Mouse (Mus musculus): ENCODE results near the gene Dlg2. TPM values are rescaled to one million over a fixed set of nuclear protein-coding genes. Genes with fewer than 3 reads are reported as not detected.
A peak's percentile ranks its signal among the peaks of the same experiment; 100 is the strongest.

The Dlg2 gene
- polyA plus RNA-seq, 1 experiment from 2014 or later, result 0.87 TPM

- H3K9ac ChIP-seq (ENCODE audit: low read depth, low read length), result no peak overlapping the region
- 73% methylated on average over 4 of the region's 4 CpGs for WGBS
- no peaks in the 10 kb centered on the region for H3K4me1 ChIP-seq (replicated peaks; ENCODE audit: insufficient read depth, low read length)
- ATAC-seq (replicated peaks; ENCODE audit: low FRiP score, low read depth) (no peak), DNase-seq (ENCODE audit: low spot score) (no peak)
- H3K36me3 ChIP-seq (ENCODE audit: insufficient read depth, low read length), result no peaks in the 10 kb centered on the region
- no peaks in the 10 kb centered on the region for H3K27me3 ChIP-seq (ENCODE audit: insufficient read depth, low read length)
- H3K9me3 ChIP-seq (replicated peaks; ENCODE audit: low read length), result no peaks in the 10 kb centered on the region
- H3K27ac ChIP-seq, result no peak overlapping the region
- no peak for TF ChIP-seq CTCF (IDR thresholded peaks at IDR 0.05; ENCODE audit: low read depth)
- H3K4me2 ChIP-seq (ENCODE audit: low read length), result no peak overlapping the region
- no peak overlapping the region for H3K4me3 ChIP-seq (replicated peaks; ENCODE audit: low read depth, low read length)
Measured at GRCm38 (mm10) chr7:91598549-91598948, 1122.1 kb downstream of the Dlg2 start.

- DNase-seq (ENCODE audit: low spot score) (peak; percentile 48), ATAC-seq (replicated peaks; ENCODE audit: low FRiP score, low read depth) (no peak)
- Histone ChIP-seq H3K4me3 (replicated peaks; ENCODE audit: low read depth, low read length) (no peak overlapping the region), H3K27me3 (ENCODE audit: insufficient read depth, low read length) (no peaks in the 10 kb centered on the region), H3K27ac (no peak overlapping the region), H3K36me3 (ENCODE audit: insufficient read depth, low read length) (no peaks in the 10 kb centered on the region), H3K4me2 (ENCODE audit: low read length) (no peak overlapping the region), H3K9ac (ENCODE audit: low read depth, low read length) (no peak overlapping the region), H3K4me1 (replicated peaks; ENCODE audit: insufficient read depth, low read length) (no peaks in the 10 kb centered on the region), H3K9me3 (replicated peaks; ENCODE audit: low read length) (no peaks in the 10 kb centered on the region)
- TF ChIP-seq CTCF (IDR thresholded peaks at IDR 0.05; ENCODE audit: low read depth), result peak; percentile 68
Measured at GRCm38 (mm10) chr7:91601307-91601706, 1124.8 kb downstream of the Dlg2 start.

- ATAC-seq (replicated peaks; ENCODE audit: low FRiP score, low read depth) (no peak), DNase-seq (ENCODE audit: low spot score) (no peak)
- Histone ChIP-seq H3K36me3 (ENCODE audit: insufficient read depth, low read length) (no peaks in the 10 kb centered on the region), H3K4me2 (ENCODE audit: low read length) (no peak overlapping the region), H3K9ac (ENCODE audit: low read depth, low read length) (no peak overlapping the region), H3K9me3 (replicated peaks; ENCODE audit: low read length) (no peaks in the 10 kb centered on the region), H3K27ac (no peak overlapping the region), H3K4me3 (replicated peaks; ENCODE audit: low read depth, low read length) (no peak overlapping the region), H3K27me3 (ENCODE audit: insufficient read depth, low read length) (no peaks in the 10 kb centered on the region), H3K4me1 (replicated peaks; ENCODE audit: insufficient read depth, low read length) (no peaks in the 10 kb centered on the region)
- 72% methylated on average over 4 of the region's 4 CpGs for WGBS
- TF ChIP-seq CTCF (IDR thresholded peaks at IDR 0.05; ENCODE audit: low read depth), result no peak
Measured at GRCm38 (mm10) chr7:91603561-91603960, 1127.1 kb downstream of the Dlg2 start.

GRCm38 (mm10) chr7:91653033-91653432, 1176.6 kb downstream of the Dlg2 start:
- Histone ChIP-seq H3K9ac (ENCODE audit: low read depth, low read length) (no peak overlapping the region), H3K36me3 (ENCODE audit: insufficient read depth, low read length) (no peaks in the 10 kb centered on the region), H3K4me1 (replicated peaks; ENCODE audit: insufficient read depth, low read length) (no peaks in the 10 kb centered on the region), H3K27ac (no peak overlapping the region), H3K4me3 (replicated peaks; ENCODE audit: low read depth, low read length) (no peak overlapping the region), H3K9me3 (replicated peaks; ENCODE audit: low read length) (no peaks in the 10 kb centered on the region), H3K4me2 (ENCODE audit: low read length) (no peak overlapping the region), H3K27me3 (ENCODE audit: insufficient read depth, low read length) (no peaks in the 10 kb centered on the region)
- no peak for TF ChIP-seq CTCF (IDR thresholded peaks at IDR 0.05; ENCODE audit: low read depth)
- ATAC-seq (replicated peaks; ENCODE audit: low FRiP score, low read depth) (no peak), DNase-seq (ENCODE audit: low spot score) (no peak)
- WGBS, result 76% methylated on average over 1 of the region's 1 CpGs

GRCm38 (mm10) chr7:91659498-91659897, 1183.0 kb downstream of the Dlg2 start:
- H3K36me3 ChIP-seq (ENCODE audit: insufficient read depth, low read length), result no peaks in the 10 kb centered on the region
- TF ChIP-seq CTCF (IDR thresholded peaks at IDR 0.05; ENCODE audit: low read depth), result no peak

GRCm38 (mm10) chr7:91672236-91673017, 1196.0 kb downstream of the Dlg2 start:
- ATAC-seq (replicated peaks; ENCODE audit: low FRiP score, low read depth) (no peak), DNase-seq (ENCODE audit: low spot score) (no peak)
- Histone ChIP-seq H3K4me3 (replicated peaks; ENCODE audit: low read depth, low read length) (no peak overlapping the region), H3K27ac (no peak overlapping the region), H3K4me2 (ENCODE audit: low read length) (no peak overlapping the region), H3K4me1 (replicated peaks; ENCODE audit: insufficient read depth, low read length) (no peaks in the 10 kb centered on the region), H3K9me3 (replicated peaks; ENCODE audit: low read length) (no peaks in the 10 kb centered on the region), H3K27me3 (ENCODE audit: insufficient read depth, low read length) (no peaks in the 10 kb centered on the region), H3K36me3 (ENCODE audit: insufficient read depth, low read length) (no peaks in the 10 kb centered on the region), H3K9ac (ENCODE audit: low read depth, low read length) (no peak overlapping the region)
- no peak for TF ChIP-seq CTCF (IDR thresholded peaks at IDR 0.05; ENCODE audit: low read depth)
- WGBS, result 77% methylated on average over 13 of the region's 13 CpGs

More at GRCm38 (mm10) chr7:91659498-91659897, 1183.0 kb downstream of the Dlg2 start:
- Histone ChIP-seq H3K9ac (ENCODE audit: low read depth, low read length) (no peak overlapping the region), H3K27ac (no peak overlapping the region), H3K9me3 (replicated peaks; ENCODE audit: low read length) (no peaks in the 10 kb centered on the region), H3K4me2 (ENCODE audit: low read length) (no peak overlapping the region), H3K27me3 (ENCODE audit: insufficient read depth, low read length) (no peaks in the 10 kb centered on the region), H3K4me3 (replicated peaks; ENCODE audit: low read depth, low read length) (no peak overlapping the region), H3K4me1 (replicated peaks; ENCODE audit: insufficient read depth, low read length) (no peaks in the 10 kb centered on the region)
- WGBS, result 69% methylated on average over 2 of the region's 2 CpGs
- DNase-seq (ENCODE audit: low spot score) (no peak), ATAC-seq (replicated peaks; ENCODE audit: low FRiP score, low read depth) (no peak)

GRCm38 (mm10) chr7:91674401-91674800, 1197.9 kb downstream of the Dlg2 start:
- no peak for ATAC-seq (replicated peaks; ENCODE audit: low FRiP score, low read depth)
- H3K9me3 ChIP-seq (replicated peaks; ENCODE audit: low read length), result no peaks in the 10 kb centered on the region
- no peaks in the 10 kb centered on the region for H3K27me3 ChIP-seq (ENCODE audit: insufficient read depth, low read length)
- H3K36me3 ChIP-seq (ENCODE audit: insufficient read depth, low read length), result no peaks in the 10 kb centered on the region
- DNase-seq (ENCODE audit: low spot score), result no peak
- no peak overlapping the region for H3K4me3 ChIP-seq (replicated peaks; ENCODE audit: low read depth, low read length)
- no peak overlapping the region for H3K9ac ChIP-seq (ENCODE audit: low read depth, low read length)
- no peak overlapping the region for H3K4me2 ChIP-seq (ENCODE audit: low read length)
- no peaks in the 10 kb centered on the region for H3K4me1 ChIP-seq (replicated peaks; ENCODE audit: insufficient read depth, low read length)
- TF ChIP-seq CTCF (IDR thresholded peaks at IDR 0.05; ENCODE audit: low read depth), result no peak
- H3K27ac ChIP-seq, result no peak overlapping the region
